Mouse (Mus musculus) ovary, postnatal 14 days (tissue): ENCODE data around the gene Nav2.

Experiments used
- DNase-seq: peaks from one replicate; pipeline ENCODE4 v3.0.0; 2022; ENCODE audit warnings: low spot score

Nav2 gene

GRCm38 (mm10) chr7:49291208-49291892, 382.8 kb downstream of the Nav2 start:
- no peak for DNase-seq

GRCm38 (mm10) chr7:49297148-49297547, 388.6 kb downstream of the Nav2 start:
- DNase-seq, result no peak

DNA sequence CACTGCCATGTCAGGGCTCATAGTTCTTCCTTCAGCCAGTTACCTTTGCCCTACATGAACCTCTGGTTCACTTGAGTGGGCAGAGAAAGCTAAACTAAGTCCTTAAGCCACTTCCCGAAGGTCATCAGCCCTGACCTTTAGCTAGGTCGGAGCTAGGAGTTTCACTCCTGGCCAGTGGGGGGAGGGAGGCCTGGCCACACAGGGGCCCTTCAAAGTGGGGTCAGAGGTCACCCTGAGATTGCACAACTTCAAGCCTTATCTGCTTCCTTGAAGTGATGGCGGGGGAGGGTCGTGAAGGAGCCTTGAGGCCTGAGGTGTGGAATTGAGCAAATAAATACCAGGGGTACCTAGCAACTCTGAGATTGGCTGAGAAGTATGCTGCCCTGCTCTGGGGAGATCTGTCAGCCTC, 389.9 kb downstream of the Nav2 start:
- no peak for DNase-seq

DNA sequence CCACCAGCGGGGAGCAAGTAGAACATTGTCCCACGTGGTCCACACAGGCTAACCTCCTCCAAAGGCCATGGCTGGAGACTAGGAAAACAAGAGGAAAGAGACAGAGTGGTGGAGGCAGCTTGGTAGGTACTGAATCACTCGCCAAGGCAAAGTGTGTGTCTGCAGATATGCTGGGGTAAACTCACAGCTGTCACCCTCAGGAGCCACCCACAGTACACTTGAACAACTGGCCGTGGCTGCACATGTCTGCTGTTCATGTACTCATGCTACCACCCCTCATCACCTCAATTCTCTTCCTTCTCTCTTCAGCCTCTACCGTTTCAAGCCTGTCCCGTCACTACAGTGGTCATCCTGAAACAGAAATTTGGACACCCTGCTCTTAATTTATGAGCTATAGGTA, 393.0 kb downstream of the Nav2 start:
- DNase-seq, result no peak

DNA sequence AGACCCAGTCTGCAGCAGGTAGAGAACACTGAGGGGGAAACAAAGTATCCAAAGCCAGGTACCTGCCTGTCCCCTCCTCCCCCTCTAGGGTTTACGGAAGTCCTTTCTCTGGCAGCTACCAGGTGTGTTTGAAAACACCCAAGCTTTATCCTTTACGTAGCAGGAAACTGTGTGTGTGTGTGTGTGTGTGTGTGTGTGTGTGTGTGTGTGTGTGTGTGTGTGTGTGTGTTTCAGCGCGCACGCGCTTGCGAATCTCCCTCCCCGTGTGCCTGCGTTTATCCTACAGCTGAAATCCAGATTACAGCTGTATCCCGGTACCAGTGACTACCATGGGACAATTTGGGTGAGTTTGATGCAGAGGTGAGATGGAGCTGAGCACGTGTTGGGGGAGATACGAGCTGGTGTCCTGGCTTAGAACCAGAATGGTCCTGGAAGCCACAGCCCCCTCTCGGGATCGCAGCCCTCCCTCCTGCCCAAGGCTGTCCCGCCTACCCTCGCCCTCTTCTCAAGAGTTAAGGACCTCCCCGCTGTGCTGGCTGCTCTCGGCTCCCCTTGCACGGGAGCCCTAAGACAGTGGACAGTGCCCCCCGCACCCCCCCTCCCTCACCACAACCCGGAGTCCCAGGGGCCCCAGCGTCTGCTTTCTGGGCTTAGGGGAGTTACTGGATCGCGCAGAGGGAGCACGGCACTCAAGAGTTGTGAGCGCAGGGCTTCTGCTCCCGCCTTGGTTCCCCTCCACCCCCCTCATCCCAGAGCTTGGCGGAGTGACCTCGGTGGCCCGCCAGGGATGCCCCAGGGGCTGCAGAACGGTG, 395.3 kb downstream of the Nav2 start:
- no peak for DNase-seq

GRCm38 (mm10) chr7:49307717-49308116, 399.2 kb downstream of the Nav2 start:
- DNase-seq, result no peak

- no peak for DNase-seq
Observed at GRCm38 (mm10) chr7:49309746-49310145, 401.2 kb downstream of the Nav2 start.

GRCm38 (mm10) chr7:49313945-49314344, 405.4 kb downstream of the Nav2 start:
- DNase-seq, result no peak

DNA sequence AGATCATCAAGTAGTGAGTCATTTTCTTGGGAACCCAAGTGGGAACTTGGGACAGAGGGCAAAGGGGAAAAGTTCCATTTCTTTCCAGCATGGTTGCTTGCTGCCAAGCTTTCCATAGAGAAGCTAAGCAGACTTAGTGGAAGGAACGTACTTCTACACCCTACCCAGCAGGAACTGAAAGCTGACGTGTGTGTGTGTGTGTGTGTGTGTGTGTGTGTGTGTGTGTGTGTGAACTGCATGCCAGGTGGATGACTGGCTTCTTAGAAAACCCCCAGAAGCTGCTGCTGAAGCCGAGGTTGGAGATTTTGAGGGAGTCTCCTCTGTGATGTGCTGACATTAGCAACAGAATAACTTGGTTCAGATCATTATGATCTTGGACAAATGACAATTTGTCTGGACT, 406.5 kb downstream of the Nav2 start:
- DNase-seq, result no peak

- DNase-seq, result no peak
Observed at GRCm38 (mm10) chr7:49316600-49316999, 408.1 kb downstream of the Nav2 start.

- DNase-seq, result no peak
Observed at GRCm38 (mm10) chr7:49318183-49318897, 409.8 kb downstream of the Nav2 start.

DNA sequence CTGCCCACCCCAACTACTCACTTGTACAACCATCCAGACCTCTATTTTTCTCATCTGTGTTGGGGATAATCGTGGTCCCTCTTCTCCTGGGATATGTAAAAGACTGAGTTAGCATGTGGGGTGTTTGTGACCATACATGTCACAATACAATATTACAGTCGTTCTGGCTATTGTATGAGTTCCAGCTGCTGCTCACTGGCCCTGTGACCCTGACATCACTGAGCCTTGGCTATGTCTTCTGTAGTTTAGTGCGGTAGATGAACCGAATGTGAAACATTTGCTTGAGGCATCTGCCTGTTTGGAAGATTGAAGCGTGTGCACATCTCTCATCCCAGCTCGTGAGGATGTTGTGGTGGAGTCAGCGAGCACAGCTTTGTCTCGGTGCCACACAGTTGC, 410.4 kb downstream of the Nav2 start:
- DNase-seq, result no peak

- no peak for DNase-seq
Observed at GRCm38 (mm10) chr7:49319981-49320380, 411.5 kb downstream of the Nav2 start.

DNA sequence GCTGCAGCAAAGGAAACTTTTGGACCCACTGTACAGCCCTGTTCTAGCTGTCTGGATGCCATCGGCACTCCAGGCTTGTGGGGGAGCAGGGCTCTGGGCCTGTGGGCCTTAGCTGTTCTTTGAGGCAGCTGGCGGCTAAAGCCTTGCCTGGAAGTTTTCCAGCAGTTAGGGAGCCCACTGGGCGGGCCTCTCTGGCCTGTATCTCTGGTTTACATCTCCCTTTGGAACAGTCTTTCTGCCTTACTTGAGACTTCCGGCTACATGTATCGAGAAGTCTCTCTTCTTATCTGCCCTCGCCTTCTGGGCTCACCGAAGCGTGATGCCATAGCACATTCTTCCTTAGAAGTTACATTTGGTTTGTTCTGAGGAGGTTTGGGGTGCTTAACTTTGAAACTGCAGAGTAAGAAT, 412.6 kb downstream of the Nav2 start:
- peak; percentile 52 for DNase-seq

DNA sequence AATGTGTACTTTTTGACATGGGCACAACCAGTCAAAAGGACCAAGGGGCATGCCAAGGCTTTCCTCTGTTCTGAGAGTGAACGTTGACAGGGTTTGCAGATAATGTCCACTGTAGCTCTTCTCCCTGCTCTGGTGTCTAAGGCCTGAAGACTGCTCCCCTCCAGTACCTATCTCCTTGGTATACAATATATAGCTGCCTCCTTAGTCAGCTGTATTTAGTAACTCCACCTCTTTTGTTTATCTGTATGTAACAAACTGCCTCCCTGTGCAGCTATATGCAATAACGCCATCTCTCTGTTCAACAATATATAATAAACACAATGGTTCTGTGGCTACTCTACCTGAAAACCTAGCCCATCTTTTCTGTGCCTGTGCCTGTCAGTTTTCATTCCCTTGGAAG, 413.7 kb downstream of the Nav2 start:
- DNase-seq, result no peak

DNA sequence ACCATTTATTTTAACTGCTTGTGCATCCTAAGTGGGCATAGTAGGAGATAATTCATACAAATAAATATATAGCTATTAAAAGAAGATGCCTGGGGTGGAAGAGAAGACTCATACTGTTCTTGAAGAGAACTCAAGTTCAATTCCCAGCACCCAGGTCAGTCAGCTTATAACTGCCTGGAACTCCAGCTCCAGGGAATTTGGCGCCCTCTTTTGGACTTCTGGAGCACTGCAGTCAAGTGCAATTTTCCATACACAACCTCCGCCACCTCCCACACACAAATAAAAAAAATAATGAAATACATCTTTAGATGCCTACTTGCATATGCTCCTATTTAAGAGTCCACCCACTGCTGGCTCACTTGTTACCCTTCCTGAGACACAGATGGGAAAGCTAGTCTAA, 416.1 kb downstream of the Nav2 start:
- DNase-seq, result no peak

DNA sequence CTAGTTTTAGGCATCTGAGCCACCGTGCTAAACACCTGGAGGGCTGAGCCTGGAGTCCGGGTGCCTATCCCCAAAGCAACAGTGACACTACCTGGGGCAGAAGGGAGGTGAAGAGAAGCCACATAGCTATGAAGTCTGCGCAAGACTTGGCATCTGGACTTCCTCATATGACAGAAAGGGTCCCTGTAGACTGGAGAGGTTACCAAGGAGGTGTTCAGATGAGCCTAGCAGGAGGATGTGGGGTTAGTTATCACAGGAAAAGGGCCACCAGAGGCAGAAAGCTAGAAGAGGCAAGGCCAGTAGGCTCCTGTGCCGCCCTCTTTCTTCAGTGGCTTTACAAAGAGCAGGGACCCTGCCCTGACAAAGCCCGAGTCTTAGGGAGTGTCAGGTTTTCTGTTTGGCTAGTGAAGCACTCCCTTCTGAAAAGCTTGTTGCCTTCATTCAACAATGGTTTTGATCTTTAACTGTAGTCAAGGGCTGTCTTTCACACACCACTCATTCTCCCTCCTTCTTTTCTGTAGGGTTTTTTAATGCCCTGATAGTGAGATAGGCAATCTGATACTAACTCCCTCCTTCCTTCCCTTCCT, 417.7 kb downstream of the Nav2 start:
- DNase-seq, result no peak

DNA sequence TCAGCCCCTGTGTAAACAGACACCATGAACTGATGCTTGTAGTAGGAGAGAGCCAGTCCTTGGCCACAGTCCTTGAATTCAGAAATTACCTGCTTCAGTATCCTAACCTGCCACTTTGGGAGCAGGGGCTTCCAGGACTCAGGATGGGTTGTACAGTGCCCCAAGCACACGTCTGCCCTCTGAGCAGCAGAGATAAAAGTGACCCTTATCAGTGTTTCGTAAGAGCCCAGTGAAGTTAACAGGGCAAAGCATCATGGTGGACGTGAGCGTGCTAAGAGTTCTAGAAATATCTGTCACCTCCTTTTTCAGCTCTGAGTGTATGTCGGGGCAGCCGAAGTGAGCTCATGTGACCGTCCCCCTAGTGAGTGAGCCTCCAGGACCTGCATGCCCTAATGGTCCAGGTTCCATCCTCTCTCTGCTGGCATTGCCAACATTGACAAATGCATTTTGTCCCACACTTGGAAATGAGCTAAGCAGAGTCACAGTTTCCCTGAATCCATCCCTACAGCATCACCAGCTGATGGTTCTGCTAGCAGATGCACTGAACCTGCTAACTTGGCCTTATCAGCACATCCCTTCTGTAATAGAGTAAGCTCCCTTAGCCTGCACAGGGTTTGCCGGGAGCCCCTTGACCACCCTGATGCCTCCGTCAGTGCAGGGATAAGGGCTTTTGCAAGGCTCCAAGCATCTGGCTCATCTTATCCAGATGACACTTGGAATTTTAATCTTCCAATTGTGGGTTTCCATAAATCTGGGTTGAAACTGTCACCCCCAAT, 418.6 kb downstream of the Nav2 start:
- DNase-seq, result no peak

DNA sequence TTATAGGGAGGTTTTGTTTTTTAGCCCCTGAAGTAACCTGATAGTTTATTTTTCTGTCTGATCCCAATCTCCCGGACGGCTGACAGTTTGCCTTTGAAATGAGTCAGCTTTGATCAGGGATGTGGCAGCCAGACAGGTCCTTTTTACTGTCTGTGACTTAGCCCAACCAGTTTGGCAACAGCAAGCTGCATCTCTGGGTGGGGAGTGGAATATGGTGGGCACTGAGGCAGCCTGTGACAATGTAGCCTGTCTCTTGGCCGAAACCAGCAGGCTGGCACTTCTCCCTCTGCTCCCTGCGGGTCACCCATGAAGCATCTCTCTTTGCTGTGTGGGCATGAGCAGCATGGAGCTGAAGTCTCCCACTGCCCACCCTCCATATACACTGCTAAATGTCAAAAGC, 421.7 kb downstream of the Nav2 start:
- DNase-seq, result no peak

GRCm38 (mm10) chr7:49331939-49332338, 423.4 kb downstream of the Nav2 start:
- DNase-seq, result no peak

DNA sequence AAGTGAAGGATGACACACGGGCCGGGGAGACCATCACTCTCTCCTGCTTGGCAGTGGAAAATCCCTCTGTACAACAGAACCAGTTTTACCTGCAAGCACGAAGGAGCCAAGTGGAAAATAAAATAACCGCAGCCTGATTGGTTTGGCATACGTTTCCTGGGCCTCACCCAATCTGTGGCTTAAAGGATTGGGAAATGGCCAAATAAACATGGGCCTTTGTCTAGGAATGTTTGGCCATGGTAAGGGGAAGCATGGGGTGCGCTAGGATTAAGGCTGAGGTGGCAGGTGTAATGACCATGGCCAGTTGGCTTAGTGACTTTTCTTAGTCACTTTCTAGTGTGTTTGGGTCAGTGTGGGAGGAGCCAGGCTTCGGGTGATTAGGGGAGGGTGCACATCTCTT, 424.1 kb downstream of the Nav2 start:
- no peak for DNase-seq

DNA sequence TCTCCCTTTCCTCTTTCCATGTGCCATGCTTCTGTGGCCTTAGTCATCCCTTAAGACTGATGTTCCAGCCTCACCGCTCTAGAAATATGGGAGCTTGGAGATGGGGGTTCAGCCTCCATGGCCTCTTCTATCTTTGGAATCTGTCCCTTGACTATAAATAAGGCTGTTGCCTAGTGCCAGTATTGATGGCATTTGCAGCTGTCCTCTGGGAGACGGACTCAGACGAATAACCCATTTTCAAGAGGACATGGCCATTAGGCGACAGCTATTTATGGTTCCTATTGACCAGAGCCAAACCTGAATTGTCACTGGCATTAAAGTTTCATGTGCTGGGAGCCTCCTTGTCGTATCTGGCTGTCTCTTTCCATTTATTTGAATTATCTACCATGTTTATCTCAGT, 425.6 kb downstream of the Nav2 start:
- no peak for DNase-seq
